Mouse (Mus musculus): ENCODE results near the gene Rab3a. TPM values are rescaled to one million over a fixed set of nuclear protein-coding genes. Genes with fewer than 3 reads are reported as not detected.

Gene Rab3a
- polyA plus RNA-seq (2012; ENCODE audit: insufficient read depth, low replicate concordance): 7.8 and 38.4 TPM in 2 replicates

DNA sequence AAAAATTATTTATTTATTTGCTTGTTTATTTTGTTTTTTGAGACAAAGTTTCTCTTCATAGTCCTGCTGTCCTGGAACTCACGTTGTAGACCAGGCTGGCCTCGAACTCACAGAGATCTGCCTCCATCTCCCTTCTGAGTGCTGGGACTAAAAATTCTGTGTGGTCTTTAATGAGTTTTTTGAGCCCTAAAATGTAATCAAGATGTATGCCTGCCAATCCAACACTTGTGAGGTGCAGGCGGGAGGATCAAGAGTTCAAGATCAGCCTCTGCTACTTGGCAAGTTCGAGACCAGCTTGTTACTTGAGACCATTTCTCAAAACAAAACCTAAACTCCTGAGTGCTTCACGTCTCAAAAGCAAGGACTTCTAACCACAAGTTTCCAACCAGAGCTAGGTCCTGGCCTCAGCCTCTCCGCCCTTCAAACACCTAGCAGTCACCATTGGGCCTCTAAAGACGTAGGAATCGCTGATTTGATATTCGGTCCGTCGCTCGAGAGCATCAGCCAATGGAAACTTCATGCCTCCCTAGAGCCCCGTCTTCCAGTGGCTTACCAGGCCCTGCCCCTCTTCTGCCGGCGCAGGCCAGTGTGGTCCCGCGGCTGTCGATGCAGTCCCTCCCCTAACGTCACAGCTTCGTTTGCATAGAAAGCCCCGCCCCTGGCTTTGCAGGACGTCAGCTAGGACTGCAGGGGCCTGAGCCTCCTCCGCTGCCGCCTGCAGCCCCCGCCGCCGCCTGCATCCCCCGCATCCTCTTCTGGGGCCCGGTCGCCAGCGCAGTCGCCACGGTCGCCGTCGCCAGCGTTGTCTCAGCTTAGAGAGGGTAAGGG is at the start of gene Rab3a:
Gene Rab3a, plus strand, starts transcription at position 637 of the 828 bp plus-strand sequence.
- Histone ChIP-seq H3K9me3 (no peaks in the 10 kb centered on the region), H3K27me3 (replicated peaks) (peaks cover 13% of the 10 kb centered on the region), H3K4me1 (peaks cover 72% of the 10 kb centered on the region), H3K4me3 (replicated peaks) (peak within 1 kb of the TSS; percentile 93), H3K36me3 (replicated peaks; ENCODE audit: low read length) (peaks cover 37% of the 10 kb centered on the region)
- TF ChIP-seq FLI1 (IDR thresholded peaks at IDR 0.05; ENCODE audit: low read length): no peak
- TF ChIP-seq GATA1 (IDR thresholded peaks at IDR 0.05; ENCODE audit: borderline replicate concordance, low read length): no peak

DNA sequence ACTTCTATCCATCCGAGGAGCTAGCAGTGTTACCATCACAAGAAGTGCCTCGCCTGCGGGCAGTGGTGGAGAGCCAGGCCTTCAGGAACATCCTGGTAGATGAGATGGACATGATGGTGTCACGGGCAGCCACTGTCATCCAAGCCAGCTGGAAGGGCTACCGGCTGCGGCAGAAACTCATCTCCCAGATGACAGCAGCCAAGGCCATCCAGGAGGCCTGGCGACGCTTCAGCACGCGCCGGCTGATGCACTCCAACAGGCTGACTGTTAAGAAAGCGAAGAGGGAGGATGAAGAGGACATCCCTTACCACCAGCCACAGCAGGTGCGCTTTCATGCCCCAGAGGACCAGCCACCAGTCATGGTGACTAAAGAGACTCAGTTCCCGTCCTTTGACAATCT is 46.2 kb upstream of the Rab3a start:
- Histone ChIP-seq H3K4me3 (replicated peaks) (no peak overlapping the region), H3K9me3 (peaks cover 4% of the 10 kb centered on the region; the same call in 1 of the 2 replicates), H3K36me3 (replicated peaks; ENCODE audit: low read length) (no peaks in the 10 kb centered on the region), H3K4me1 (peaks cover 28% of the 10 kb centered on the region), H3K27me3 (replicated peaks) (peaks cover 64% of the 10 kb centered on the region)
- TF ChIP-seq FLI1 (IDR thresholded peaks at IDR 0.05; ENCODE audit: low read length) (no peak), GATA1 (IDR thresholded peaks at IDR 0.05; ENCODE audit: borderline replicate concordance, low read length) (no peak)

DNA sequence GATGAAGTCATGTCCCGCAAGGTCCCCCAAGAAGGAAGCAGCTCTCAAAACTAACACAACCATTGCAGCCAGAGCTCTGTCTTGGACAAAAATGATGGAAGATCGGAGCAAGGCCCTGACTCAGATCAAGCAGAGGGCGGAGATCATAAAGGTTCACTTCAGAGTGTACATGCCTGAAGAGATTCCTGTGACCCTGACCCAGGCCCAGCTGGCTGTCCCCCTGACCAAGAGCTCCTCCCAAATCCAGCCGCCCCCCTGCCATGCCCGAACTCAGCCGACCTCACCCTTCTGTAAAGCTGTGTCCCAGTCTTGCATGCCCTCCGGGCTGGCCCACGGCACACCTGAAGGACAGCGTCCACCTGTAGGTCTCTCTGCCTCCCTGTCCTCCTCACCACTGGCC is 44.7 kb upstream of the Rab3a start:
- Histone ChIP-seq H3K4me1 (peaks cover 25% of the 10 kb centered on the region), H3K9me3 (peaks cover 4% of the 10 kb centered on the region; the same call in 1 of the 2 replicates), H3K27me3 (replicated peaks) (peaks cover 78% of the 10 kb centered on the region), H3K36me3 (replicated peaks; ENCODE audit: low read length) (no peaks in the 10 kb centered on the region), H3K4me3 (replicated peaks) (no peak overlapping the region)
- TF ChIP-seq GATA1 (IDR thresholded peaks at IDR 0.05; ENCODE audit: borderline replicate concordance, low read length) (no peak), FLI1 (IDR thresholded peaks at IDR 0.05; ENCODE audit: low read length) (no peak)

DNA sequence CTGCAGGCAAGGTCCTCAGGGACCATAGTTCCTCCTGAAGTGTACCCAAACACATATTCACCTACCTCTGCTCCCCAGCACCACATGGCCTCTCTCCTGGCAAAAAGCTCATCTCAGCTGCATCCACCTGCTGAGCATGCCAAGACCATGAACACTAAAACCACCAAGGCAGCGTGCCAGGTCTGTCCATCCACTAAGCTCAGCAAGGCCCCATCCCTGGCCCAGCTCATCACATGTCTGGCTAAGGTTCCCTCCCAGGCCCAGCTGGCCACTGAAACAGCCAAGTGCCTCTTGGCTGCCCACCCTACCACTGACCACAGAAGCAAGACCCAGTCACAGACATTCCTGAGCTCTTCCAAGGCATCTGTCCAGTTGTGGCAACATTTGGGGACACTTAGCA is 44.2 kb upstream of the Rab3a start:
- Histone ChIP-seq H3K36me3 (replicated peaks; ENCODE audit: low read length) (no peaks in the 10 kb centered on the region), H3K4me3 (replicated peaks) (no peak overlapping the region), H3K9me3 (peaks cover 4% of the 10 kb centered on the region; the same call in 1 of the 2 replicates), H3K4me1 (peaks cover 25% of the 10 kb centered on the region), H3K27me3 (replicated peaks) (peaks cover 83% of the 10 kb centered on the region)
- no peak for TF ChIP-seq GATA1 (IDR thresholded peaks at IDR 0.05; ENCODE audit: borderline replicate concordance, low read length)
- TF ChIP-seq FLI1 (IDR thresholded peaks at IDR 0.05; ENCODE audit: low read length): no peak

DNA sequence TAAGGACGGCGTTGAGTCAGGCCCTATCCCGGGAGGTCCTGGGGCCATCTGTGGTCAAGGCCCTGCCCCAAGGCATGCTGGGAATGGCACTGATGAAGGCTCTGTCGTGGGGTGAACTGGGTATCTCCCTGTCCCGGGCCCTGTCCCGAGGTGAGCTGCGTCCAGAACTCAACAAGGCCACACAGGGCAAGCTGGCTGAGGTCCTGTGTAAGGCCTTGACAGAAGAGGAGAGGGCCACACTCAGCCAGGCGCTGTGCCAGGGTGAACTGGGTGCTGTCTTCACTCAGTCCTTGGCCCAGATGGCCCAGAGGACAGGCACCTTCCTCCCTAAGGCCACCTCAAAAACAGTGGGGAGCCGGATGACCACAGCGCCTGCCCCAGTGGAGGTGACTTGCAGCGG is 43.4 kb upstream of the Rab3a start:
- peaks cover 4% of the 10 kb centered on the region; the same call in 1 of the 2 replicates for H3K9me3 ChIP-seq
- TF ChIP-seq GATA1 (IDR thresholded peaks at IDR 0.05; ENCODE audit: borderline replicate concordance, low read length) (no peak), FLI1 (IDR thresholded peaks at IDR 0.05; ENCODE audit: low read length) (no peak)
- no peak overlapping the region for H3K4me3 ChIP-seq (replicated peaks)
- H3K27me3 ChIP-seq (replicated peaks): peaks cover 90% of the 10 kb centered on the region
- no peaks in the 10 kb centered on the region for H3K36me3 ChIP-seq (replicated peaks; ENCODE audit: low read length)
- H3K4me1 ChIP-seq: peaks cover 24% of the 10 kb centered on the region

DNA sequence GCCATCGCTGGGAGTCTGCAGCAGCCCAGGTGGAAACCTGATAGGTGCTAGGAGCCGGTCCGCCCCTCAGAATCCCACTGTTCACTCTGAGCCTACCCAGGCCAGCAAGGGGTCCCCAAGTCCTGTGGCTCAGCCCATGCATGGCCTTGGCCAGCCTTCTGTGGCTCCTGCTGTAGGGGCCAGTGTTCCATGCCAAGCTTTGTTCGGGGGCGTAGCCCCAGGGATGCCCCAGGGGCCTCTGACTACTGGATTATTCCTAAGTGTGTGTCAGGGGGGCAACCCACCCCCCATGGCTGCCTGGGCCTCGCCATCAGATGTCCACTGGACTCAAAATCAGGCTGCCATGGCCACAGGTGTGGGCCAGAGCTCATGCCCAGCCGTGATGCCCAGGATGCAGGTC is 40.5 kb upstream of the Rab3a start:
- Histone ChIP-seq H3K27me3 (replicated peaks) (peaks cover 81% of the 10 kb centered on the region), H3K9me3 (no peaks in the 10 kb centered on the region), H3K4me1 (peaks cover 31% of the 10 kb centered on the region), H3K36me3 (replicated peaks; ENCODE audit: low read length) (no peaks in the 10 kb centered on the region), H3K4me3 (replicated peaks) (no peak overlapping the region)
- TF ChIP-seq GATA1 (IDR thresholded peaks at IDR 0.05; ENCODE audit: borderline replicate concordance, low read length) (no peak), FLI1 (IDR thresholded peaks at IDR 0.05; ENCODE audit: low read length) (no peak)

DNA sequence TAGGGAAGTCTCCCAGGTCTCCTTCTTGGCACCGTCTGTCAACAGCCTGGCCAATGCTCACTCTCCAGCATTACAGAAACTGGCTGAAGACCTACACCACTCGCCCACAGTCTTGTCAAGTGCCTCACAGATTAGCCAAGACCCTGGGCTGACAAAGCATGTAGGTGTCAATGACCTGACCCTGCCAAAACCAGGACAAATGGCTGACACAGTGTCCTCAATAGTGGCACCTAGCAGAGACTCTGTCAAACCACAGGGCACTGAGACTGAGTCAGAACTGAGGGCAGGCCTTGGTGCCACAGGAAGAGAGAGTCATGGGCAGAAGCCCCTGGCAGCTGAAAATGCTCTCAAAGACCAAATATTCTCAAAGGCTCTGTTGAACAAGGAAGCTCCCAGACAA is 39.4 kb upstream of the Rab3a start:
- H3K9me3 ChIP-seq: no peaks in the 10 kb centered on the region
- H3K27me3 ChIP-seq (replicated peaks): peaks cover 71% of the 10 kb centered on the region
- TF ChIP-seq GATA1 (IDR thresholded peaks at IDR 0.05; ENCODE audit: borderline replicate concordance, low read length): no peak
- no peak for TF ChIP-seq FLI1 (IDR thresholded peaks at IDR 0.05; ENCODE audit: low read length)
- no peaks in the 10 kb centered on the region for H3K36me3 ChIP-seq (replicated peaks; ENCODE audit: low read length)
- H3K4me3 ChIP-seq (replicated peaks): no peak overlapping the region
- peaks cover 37% of the 10 kb centered on the region for H3K4me1 ChIP-seq

DNA sequence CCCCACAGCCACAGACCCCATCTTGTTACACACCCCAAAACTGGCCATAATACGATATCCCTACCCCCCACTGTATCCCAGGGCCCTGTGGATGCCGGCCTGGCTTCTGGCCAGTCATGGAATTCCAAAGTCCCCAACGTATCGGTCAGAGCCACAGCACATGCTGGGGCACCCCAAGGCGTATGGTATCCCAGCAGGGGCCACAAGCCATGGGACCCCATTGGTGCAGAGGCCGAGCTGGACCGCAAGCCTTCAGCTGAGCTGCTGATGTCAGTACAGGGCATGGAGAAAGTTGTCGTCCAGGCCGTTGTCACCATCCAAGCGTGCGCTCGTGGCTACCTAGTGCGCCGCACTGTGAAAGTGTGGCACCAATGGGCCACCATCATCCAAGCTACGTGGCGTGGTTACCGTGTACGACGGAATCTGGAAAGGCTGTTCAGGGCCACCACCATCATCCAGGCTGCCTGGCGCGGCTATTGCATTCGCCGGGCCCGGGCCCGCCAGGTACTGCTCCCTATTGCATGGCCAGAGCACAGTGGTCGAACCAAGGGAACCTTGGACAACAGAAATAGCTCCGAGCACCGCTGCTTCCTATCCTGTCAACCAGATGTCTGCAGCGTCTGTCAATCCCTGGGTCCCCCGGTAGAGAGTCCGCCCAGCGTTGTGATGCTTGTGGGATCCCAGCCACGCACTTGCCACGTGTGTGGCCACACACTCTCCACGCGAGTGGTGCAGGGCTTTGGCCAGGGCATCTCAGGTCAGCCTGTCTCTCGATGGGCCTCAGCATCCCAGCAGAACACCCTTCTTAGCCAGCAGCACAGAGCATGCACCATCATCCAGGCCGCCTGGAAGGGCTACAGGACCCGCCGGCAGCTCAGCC is 37.7 kb upstream of the Rab3a start:
- peaks cover 54% of the 10 kb centered on the region for H3K27me3 ChIP-seq (replicated peaks)
- H3K4me3 ChIP-seq (replicated peaks): no peak overlapping the region
- H3K4me1 ChIP-seq: peaks cover 39% of the 10 kb centered on the region
- H3K9me3 ChIP-seq: no peaks in the 10 kb centered on the region
- no peak for TF ChIP-seq FLI1 (IDR thresholded peaks at IDR 0.05; ENCODE audit: low read length)
- no peaks in the 10 kb centered on the region for H3K36me3 ChIP-seq (replicated peaks; ENCODE audit: low read length)

DNA sequence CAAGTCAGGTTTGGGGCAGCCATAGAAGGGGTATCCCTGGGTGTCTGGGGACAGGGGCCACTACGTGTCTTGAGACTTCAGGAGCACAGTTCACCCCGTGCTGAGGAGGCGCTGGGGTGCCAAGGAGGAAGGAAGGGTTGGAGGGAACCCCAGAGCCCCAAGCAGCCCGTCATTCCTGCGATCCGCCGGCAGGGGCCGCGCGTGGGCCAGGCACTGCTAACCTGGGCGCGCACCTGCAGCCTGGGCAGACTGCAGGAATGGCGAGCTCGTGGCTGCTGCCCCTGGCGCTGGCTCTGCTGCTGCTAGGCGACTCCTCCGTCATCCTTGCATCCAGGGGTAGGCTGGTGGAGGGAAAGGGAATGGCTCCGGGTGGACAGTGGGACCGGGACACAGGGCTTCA is 36.2 kb upstream of the Rab3a start, which contains the start of gene Gm3336:
Gene Gm3336, plus strand, starts transcription at position 247 of the 400 bp plus-strand sequence.
- TF ChIP-seq GATA1 (IDR thresholded peaks at IDR 0.05; ENCODE audit: borderline replicate concordance, low read length) (no peak), FLI1 (IDR thresholded peaks at IDR 0.05; ENCODE audit: low read length) (no peak)
- Histone ChIP-seq H3K36me3 (replicated peaks; ENCODE audit: low read length) (no peaks in the 10 kb centered on the region), H3K27me3 (replicated peaks) (peaks cover 39% of the 10 kb centered on the region), H3K9me3 (no peaks in the 10 kb centered on the region), H3K4me1 (peaks cover 34% of the 10 kb centered on the region), H3K4me3 (replicated peaks) (peak within 1 kb of the TSS; percentile 89)
